Mouse (Mus musculus) liver, adult 2 months (tissue): ENCODE measurements around the gene Rcn1.

Experiments
- CTCF ChIP-seq: fragments of 200-500 bp; IDR thresholded peaks from 2 replicates; pipeline ENCODE4 v1.5.1; 2011; ENCODE audit warnings: low read depth, low read length, control low read depth
- POLR2A ChIP-seq: fragments of 200-500 bp; IDR thresholded peaks from 2 replicates; pipeline ENCODE4 v1.6.1; 2011; ENCODE audit warnings: low read length, control low read depth; ENCODE audit not compliant: insufficient read depth; ENCODE audit errors: extremely low read depth

DNA sequence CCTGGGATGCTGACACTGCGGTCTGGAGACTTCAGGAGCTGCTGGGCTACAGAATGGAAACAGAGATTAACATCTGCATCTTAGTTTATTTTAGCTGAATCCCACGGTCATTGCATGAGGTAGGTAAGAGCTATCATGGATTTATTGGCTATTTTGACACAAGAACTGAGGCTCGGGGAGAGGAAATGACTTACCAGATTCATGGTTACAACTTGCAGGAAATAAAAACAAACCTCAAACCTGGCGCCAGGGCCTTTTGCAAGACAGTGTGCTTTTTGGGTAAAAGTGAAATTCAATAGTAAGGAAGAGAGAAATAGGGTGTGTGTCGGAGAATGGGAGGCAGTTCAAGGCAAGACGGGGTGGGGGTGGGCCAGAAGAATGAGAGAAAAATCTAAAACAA is 30.8 kb upstream of the Rcn1 start:
- TF ChIP-seq POLR2A (no peak), CTCF (no peak)
